Mouse (Mus musculus): ENCODE data around the gene Olfr201.
A peak's percentile ranks its signal among the peaks of the same experiment; 100 is the strongest.
"Not testable (repeated sequence)": the region's sequence is repeated elsewhere in the genome, so short reads cannot be mapped to it uniquely, and the experiment has no call there.

Olfr201 gene

GRCm38 (mm10) chr16:59272532-59272931 is at the start of gene Olfr201:
Olfr201 (minus strand) TSS chr16:59272632.
- DNase-seq (ENCODE audit: low spot score in 2 of 2): not testable (repeated sequence)

- DNase-seq (ENCODE audit: low spot score in 2 of 2): no peak
These were observed 45.7 kb upstream of the Olfr201 start, which contains the start of gene Olfr204 for GRCm38 (mm10) chr16:59318148-59318547. Olfr204 (minus strand) TSS chr16:59318248.

- no peak for DNase-seq (ENCODE audit: low spot score in 2 of 2)
These were observed 26.1 kb upstream of the Olfr201 start, which contains the start of gene Olfr203 for GRCm38 (mm10) chr16:59298581-59298980. Olfr203 (plus strand) TSS chr16:59298881.

- not testable (repeated sequence) for DNase-seq (ENCODE audit: low spot score in 2 of 2)
These were observed 15.1 kb upstream of the Olfr201 start for GRCm38 (mm10) chr16:59287576-59287975.

GRCm38 (mm10) chr16:59286693-59287092 is 14.3 kb upstream of the Olfr201 start, which contains the start of gene Olfr202:
Olfr202 (minus strand) TSS chr16:59286793.
- DNase-seq (ENCODE audit: low spot score in 2 of 2): no peak

GRCm38 (mm10) chr16:59283476-59283875 is 11.0 kb upstream of the Olfr201 start:
- DNase-seq (ENCODE audit: low spot score in 2 of 2): no peak

- peak in 1 of 2 experiments; percentile 11 for DNase-seq (ENCODE audit: low spot score in 2 of 2)
These were observed 8.1 kb upstream of the Olfr201 start for GRCm38 (mm10) chr16:59280542-59280941.

- DNase-seq (ENCODE audit: low spot score in 2 of 2): not testable (repeated sequence)
These were observed 3.3 kb downstream of the Olfr201 start for GRCm38 (mm10) chr16:59269097-59269496.

- DNase-seq (ENCODE audit: low spot score in 2 of 2): no peak
These were observed 22.7 kb downstream of the Olfr201 start for GRCm38 (mm10) chr16:59249684-59250083.

GRCm38 (mm10) chr16:59219667-59220066 is 52.8 kb downstream of the Olfr201 start, which contains the start of gene Olfr199:
Olfr199 (minus strand) TSS chr16:59219767.
- not testable (repeated sequence) for DNase-seq (ENCODE audit: low spot score in 2 of 2)

GRCm38 (mm10) chr16:59217861-59218260 is 54.6 kb downstream of the Olfr201 start:
- DNase-seq (ENCODE audit: low spot score in 2 of 2): not testable (repeated sequence)
